In genomic region chr2:18974882-18975645, GRCm38 (mm10) we compare ENCODE assay signal across 20 mouse cellular contexts. TPM values are rescaled to one million over a fixed set of nuclear protein-coding genes. Genes with fewer than 3 reads are reported as not detected.
DNase-seq lines count a peak whose midpoint lies in the region; ATAC-seq lines count a peak whose summit lies in the region.
"Had no signal": no experiment of that assay in that cellular context is flagged by ENCODE, and none has a peak within 500 bp of the region (broad histone marks: within the 10 kb centered on the region; RNA-seq: fewer than 3 reads in every experiment).

No protein-coding gene starts in this region.

- no peak overlapping the region for H3K9ac ChIP-seq in liver, embryonic 12.5 days
- H3K9ac ChIP-seq: lung, embryonic 14.5 days had no signal

- no peak overlapping the region for H3K4me2 ChIP-seq in liver, embryonic 12.5 days
- H3K4me2 ChIP-seq: heart, embryonic 11.5 days; lung, embryonic 14.5 days had no signal

- H3K36me3 ChIP-seq in liver, embryonic 12.5 days, result peaks cover 16% of the 10 kb centered on the region

- peaks cover 9% of the 10 kb centered on the region; the same call in 1 of the 2 replicates for H3K9me3 ChIP-seq in liver, embryonic 12.5 days (replicated peaks)

- no peaks in the 10 kb centered on the region for H3K27me3 ChIP-seq in liver, embryonic 12.5 days (replicated peaks)

- 44% methylated on average over 4 of the region's 4 CpGs for WGBS in liver, embryonic 12.5 days (ENCODE audit: insufficient replicate concordance)

- H3K4me3 ChIP-seq in liver, embryonic 12.5 days, result no peak overlapping the region
- H3K4me3 ChIP-seq: forebrain, embryonic 10.5 days had no signal

- peak; percentile 81 for DNase-seq in heart, adult 11 months
- DNase-seq in heart, postnatal 25 days (ENCODE audit: low spot score), result no peak
- peak; percentile 51 for DNase-seq in Muller cell, postnatal 12 days (ENCODE audit: inconsistent ontology term)
- no peak for DNase-seq in lung, postnatal 4 days
- DNase-seq in retina, postnatal 1 day, result no peak
- DNase-seq: B cell, adult 2 months; cerebellum, adult 11 months; cerebellum, postnatal 36 days; gastrocnemius, postnatal 14 days; heart, postnatal 14 days; kidney, postnatal 10 days; lung, embryonic 14.5 days; right cerebral cortex, postnatal 25 days; thymus, postnatal 36 days had no signal

- peaks cover 94% of the 10 kb centered on the region for H3K4me1 ChIP-seq in liver, embryonic 12.5 days

- H3K27ac ChIP-seq in liver, embryonic 12.5 days, result no peak overlapping the region
- H3K27ac ChIP-seq: forebrain, embryonic 10.5 days had no signal

- intact Hi-C loops in heart, postnatal 25 days (cut with DNase I), result no loop called here

- peak; percentile 73 for ATAC-seq in liver, embryonic 12.5 days
- peak; percentile 62 for ATAC-seq in megakaryocyte progenitor cell, adult 5-6 weeks (replicated peaks; ENCODE audit: poor library complexity)
- ATAC-seq: hindbrain, embryonic 16.5 days; intestine, postnatal 0 days had no signal

RNA-seq across cellular contexts. Expression of gene Pip4k2a, which starts 22.9 kb away (rescaled TPM):
- 1 to 10 TPM; 7.1 to 7.6 TPM for total RNA-seq in heart, postnatal 25 days (2021)
- polyA plus RNA-seq in liver, embryonic 12.5 days (2016; fragmentation: Nextera tagmentation; extraction: Ambion mirVana), result 26.2 and 26.4 TPM in 2 replicates
- total RNA-seq in megakaryocyte progenitor cell, adult 5-6 weeks (2015), result 47.3 and 62.2 TPM in 2 replicates
- 23.2 and 23.5 TPM in 2 replicates for total RNA-seq in megakaryocyte progenitor cell, adult 5-6 weeks (2017)

RNA-seq across cellular contexts. Expression of gene 4930426L09Rik, which starts 23.1 kb away (rescaled TPM):
- under 1 TPM in 1 of 2 experiments, not detected in 1; 0.17 TPM for total RNA-seq in heart, postnatal 25 days (2021)
- polyA plus RNA-seq in liver, embryonic 12.5 days (2016; fragmentation: Nextera tagmentation; extraction: Ambion mirVana), result 0.29 and 0.30 TPM in 2 replicates
- 1.2 and 1.4 TPM in 2 replicates for total RNA-seq in megakaryocyte progenitor cell, adult 5-6 weeks (2015)
- total RNA-seq in megakaryocyte progenitor cell, adult 5-6 weeks (2017), result 0.17 TPM in 1 of 2 replicates, not detected in the other

Comparison
In these comparisons a context has a peak if more than half of its experiments do, and no peak if none do; other contexts are left out.
1. DNase-seq: peak in heart, adult 11 months (single experiment) and Muller cell, postnatal 12 days (single experiment); none in heart, postnatal 25 days (single experiment), lung, postnatal 4 days (0 of 2) and retina, postnatal 1 day (single experiment).